Mouse (Mus musculus) spleen, adult 2 months (tissue): ENCODE measurements around the gene Obp2a.
A peak's percentile ranks its signal among the peaks of the same experiment; 100 is the strongest.

ENCODE experiments used
- CTCF ChIP-seq: fragments of 200-500 bp; IDR thresholded peaks from 2 replicates; pipeline ENCODE4 v1.5.1; 2011; ENCODE audit warnings: mild to moderate bottlenecking, inconsistent platforms; ENCODE audit not compliant: insufficient read depth, insufficient read length, insufficient replicate concordance; ENCODE audit errors: extremely low read depth
- POLR2A ChIP-seq: fragments of 200-500 bp; IDR thresholded peaks from 2 replicates; pipeline ENCODE4 v1.6.1; 2011; ENCODE audit warnings: low read depth, low read length, inconsistent platforms

DNA sequence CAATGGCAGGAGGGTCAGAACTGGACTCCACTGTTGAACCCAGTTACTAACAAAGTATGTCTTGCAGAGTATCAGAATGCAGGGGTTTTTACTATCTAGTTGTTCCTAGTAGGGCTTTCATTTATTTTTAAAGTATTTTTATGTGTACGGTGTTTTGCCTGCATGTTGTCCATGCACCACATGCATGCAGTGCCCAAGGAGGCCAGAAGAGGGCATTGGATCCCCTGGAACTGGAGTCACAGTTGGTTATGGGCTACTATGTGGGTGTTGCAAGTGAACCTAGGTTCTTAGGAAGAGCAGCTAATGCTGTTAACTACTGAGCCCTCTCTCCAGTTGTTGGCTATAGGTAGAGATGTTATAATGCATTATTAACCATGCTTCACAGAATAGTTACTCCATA is 36.3 kb upstream of the Obp2a start:
- no peak for TF ChIP-seq POLR2A
- TF ChIP-seq CTCF, result 0 out of 2 replicates have a peak, but pooled peaks have one; percentile 28
